Mouse (Mus musculus) ovary, postnatal 36 days (tissue): ENCODE results near the gene Cdh4.
A peak's percentile ranks its signal among the peaks of the same experiment; 100 is the strongest.

ENCODE experiments used
- DNase-seq: peaks from one replicate; pipeline ENCODE4 v3.0.0; 2022; ENCODE audit warnings: low spot score, mixed read lengths

The Cdh4 gene

DNA sequence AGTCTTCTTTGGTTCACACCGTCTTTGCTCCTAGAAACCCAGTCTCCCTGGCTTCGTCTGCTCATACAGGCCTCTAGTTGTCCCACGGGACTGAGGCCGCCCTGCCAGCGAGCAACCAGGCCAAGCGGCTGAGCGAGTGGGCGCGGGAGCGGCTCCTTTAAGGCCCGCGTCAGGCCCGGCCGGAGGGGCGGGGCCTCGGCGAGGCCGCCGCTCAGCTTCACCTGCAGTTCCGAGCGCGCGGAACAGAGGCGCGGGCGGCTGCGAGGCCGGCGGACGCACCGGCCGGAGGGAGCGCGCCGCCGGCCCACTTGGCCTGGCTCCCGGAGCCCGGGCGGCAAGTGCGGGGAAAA lies at the start of gene Cdh4:
Gene Cdh4 (plus strand): TSS at position 241 of the 350 bp plus-strand sequence.
- peak; percentile 66 for DNase-seq

DNA sequence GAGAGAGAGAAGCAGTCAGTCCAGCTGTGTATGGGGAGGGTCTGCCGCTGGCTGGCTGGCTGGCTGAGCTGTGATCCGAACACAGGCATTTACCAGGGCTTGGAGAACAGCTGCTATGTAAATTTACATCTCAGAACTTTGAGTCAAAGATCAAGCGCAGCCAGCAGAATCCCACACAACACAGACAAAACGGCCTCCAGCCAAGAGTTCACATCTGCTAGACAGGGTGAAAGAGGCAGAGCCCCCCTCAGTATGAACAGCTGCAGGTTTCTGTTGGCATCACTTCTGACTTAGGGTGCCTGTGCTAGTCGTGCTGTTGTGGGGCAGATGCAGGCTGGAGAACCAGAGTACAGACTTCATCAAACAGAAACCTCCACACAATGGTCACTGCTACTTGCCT lies 46.8 kb upstream of the Cdh4 start:
- no peak for DNase-seq

DNA sequence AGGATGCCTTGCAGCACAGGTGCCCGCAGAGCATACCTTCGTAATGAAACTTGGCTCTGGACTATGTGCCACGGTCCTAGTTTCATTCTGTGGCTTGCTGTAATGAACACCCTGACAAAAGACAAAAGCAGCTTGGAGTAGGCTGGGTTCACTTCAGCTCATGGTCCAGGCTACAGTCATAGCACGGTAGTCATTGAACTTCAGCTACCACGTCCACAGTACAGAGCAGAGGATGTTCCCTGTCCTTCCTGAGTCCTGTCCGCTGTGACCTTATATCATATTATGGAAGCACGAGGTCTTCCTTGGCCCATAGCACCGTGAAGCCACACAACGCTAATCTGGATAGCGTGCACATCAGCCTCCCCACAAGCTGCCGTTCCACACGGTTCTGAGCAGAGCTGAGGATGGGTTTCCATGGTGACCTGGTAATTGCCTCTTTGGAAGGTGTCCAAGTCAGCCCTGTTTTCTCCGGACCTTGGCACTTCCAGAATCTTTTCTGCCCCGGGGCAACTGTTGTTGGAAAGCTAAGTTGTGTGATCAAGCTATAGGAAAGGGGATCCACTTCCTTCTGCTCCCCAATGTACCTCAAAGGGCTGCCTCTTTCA lies 42.5 kb upstream of the Cdh4 start:
- no peak for DNase-seq

DNA sequence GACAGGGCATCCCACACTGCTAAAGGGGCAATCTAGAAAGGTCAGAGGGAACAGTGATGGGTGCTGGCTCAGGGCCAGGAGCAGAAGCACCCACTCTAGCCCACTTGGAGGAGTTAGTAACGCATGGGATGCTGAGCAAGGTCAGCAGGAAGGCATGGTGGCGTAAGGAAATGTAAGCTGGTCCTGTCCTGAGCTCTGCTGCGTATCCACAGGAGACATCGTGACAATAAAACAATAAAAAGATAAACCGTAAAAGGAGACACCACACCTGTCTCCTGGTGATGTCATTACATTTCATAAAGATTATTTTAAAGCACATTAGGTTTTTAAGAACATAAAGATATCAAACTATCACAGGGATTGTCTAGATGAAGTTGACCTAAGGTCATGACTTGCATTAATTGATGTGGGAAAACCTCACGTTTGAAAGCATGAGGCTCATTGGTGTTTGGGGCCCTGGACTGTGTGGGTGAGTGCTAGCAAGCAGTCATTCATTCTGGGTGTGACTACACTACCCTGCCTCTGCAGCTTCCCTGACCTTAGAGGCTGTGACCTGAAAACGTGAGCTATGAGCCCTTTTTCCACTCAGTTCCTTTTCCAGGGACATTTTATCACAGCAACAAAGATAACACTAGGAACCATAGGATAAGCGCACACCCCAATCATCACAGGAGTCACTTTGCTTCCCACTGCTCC lies 31.2 kb upstream of the Cdh4 start:
- DNase-seq, result no peak

DNA sequence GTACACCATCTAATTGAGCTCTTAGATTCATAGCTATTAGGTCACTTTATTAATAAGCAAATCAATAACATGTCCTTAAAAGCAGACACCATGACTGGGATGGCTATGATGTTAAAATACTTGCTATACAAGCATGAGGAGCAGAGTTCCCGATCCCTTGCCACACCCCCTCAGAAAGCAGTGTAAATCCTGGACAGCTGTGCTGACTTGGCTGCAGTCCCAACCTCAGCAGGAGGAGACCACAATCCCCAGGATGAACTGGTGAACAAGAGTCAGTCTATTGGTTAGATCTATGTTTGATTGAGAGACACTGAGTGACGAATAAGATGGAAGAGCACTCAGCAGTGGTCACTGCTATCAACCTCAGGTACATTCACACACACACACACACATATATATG lies 29.3 kb upstream of the Cdh4 start:
- DNase-seq, result no peak

DNA sequence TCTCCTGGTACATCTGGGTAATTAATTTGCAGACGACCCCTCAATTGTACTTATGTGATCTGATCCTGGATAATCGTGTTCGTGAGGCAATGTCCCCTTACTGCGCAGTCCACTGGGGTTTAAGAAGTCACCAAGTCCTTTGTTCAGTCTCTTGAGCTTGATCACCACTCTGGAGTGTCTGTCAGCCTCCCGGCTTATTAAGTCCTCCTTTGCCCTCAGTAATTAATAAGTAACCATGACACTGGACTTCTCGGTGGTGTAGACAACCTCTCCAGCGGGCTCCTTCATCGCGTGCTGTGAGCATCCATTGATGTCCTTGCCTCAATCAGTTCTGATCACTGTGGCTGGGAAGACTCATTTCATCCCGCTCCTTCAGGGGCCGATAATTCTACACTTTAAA lies 28.0 kb upstream of the Cdh4 start:
- no peak for DNase-seq

DNA sequence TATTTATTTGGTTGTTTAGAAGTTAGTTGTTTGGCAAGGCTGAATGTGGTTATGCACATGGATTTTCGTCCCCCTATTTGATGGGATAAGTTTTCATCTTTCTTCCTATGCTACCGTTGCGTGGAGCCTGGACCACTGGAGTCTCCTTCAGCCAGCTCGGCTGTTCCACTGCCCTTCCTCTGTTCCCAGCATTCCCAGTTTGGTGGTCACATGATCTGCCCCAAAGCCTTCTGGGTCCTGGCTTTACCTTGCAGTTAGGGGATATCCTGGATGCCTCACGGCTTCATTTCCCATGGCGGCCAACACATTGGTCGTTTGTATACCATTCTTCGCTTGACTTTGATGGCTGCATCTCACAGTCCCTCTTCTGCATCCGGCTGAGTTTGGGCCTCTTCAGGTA lies 27.5 kb upstream of the Cdh4 start:
- DNase-seq, result no peak

DNA sequence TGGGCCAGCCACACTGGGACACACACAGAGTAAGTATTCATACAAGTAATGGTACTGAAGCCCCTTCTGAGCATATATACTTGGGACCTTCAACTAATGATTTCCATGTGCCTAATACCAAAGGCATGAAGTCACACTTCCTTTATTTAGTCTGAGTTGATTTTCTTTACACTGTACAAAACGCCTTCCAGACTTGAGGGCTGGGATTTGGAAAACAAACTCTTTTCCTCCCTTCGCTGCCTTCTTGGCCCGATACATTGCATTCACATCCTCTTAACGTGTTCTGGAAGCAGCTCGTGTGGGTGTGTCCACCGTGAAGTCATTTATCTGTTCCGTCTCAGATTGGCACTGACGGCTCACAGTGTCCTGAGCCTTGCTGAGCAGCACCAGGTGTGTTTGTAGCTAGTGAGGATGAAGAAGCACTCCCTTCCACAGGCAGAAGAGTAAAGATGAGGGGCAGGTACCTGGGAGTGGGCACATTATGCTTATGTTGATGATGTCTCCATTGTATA lies 26.3 kb upstream of the Cdh4 start:
- no peak for DNase-seq

DNA sequence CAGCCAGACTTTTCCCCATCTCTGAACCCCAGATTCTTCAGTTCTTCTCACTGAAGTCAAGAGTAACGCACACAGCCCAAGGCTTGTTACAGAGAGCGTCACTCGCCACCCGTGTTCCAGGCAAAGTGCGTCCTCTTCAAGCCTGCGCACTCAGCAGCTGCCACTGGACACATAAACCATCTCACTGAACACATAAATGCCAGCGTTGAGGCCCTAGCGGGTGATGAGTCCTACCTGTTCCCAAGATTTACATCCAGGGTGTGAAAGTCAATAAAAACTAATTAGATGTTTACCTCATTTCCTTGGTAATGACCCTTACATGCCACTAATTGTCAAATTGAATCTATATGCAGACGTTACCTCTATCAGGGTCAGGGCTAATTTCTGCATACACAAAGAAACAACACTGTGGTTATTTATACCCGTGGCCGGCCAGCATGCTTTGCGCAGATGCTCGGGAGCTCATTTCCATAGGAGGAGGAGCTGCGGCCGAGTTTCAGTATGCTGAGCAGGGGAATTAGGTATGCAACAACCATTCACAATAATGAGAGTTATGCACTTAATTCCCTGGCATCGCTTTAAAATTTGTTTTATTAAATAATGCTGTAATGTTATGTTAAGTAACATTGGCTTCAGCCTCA lies 25.5 kb upstream of the Cdh4 start:
- DNase-seq, result no peak

DNA sequence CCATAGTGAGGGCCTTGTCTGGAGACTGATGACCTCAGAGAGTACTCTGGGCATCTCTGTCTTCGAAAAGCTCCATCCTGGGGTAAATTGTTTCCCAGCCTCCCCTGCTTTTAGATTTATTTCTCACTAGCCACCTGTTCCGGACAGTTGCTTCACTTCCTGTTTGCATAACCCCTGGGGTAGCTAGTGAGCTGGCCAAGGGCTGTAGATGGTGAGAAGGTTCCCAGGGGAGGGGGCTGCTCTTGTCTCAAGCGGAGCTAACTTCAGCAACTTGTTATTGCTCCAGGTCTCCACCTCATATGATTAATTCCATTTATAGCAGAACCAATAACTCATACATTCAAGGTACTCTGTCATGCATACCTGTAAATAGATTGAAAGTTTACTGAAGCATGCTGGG lies 16.6 kb upstream of the Cdh4 start:
- DNase-seq, result no peak

DNA sequence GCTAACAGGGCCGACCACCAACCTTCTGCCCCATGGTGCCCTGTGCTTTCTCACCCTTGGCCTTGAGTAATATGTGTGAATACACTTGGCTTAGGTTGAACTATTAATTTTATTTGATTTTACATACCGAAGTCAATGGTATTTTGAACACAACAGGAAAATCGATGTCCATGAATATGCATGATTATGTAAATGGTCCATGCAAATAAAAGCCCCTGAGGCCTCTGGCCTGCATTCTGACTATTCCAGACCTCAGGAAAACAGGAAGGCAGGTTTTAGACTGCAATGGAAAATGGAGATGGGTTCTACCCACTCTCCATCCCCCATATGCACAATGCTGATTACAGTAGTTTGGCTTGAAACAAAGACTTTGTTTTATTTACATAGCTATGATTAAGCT lies 13.3 kb upstream of the Cdh4 start:
- DNase-seq, result no peak

DNA sequence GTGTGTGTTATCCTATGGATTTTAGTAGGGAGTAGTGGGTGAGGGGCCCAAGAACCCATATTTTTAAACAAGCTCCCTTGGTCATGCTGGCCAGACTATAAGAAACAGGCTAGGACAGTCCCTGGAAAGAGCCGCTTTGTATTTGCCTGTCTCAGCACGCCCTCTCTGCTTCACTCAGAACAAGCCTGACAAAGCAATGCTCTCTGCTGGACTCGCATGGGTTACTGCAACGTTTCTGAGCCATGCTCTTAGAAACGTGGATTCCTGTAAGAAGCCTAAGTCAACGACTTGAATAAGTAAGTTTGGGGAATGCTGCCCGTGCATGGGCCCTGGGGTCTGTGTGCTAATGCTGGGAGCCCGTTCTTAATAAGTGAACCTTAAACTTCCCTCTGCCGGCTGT lies 2.1 kb upstream of the Cdh4 start:
- no peak for DNase-seq

DNA sequence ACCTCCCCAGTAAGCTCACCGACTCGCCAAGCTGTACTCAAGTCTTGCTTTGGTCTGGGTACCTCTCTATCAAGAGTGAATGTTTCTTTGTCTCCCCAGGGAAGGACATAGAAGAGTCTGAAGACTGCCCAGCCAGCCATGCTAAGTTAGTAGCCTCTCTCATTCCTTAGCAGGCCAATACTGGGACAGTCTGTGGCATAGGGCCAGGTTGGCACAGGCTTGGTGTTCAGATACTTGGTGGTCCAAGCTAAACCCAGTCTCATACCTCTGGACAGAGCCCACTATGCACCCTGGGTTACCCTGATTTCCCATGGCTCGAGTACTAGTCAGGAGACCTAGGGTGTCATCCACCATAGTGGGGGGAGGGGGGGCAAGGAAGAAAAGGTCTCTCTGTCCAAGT lies 1.1 kb upstream of the Cdh4 start:
- DNase-seq, result no peak

DNA sequence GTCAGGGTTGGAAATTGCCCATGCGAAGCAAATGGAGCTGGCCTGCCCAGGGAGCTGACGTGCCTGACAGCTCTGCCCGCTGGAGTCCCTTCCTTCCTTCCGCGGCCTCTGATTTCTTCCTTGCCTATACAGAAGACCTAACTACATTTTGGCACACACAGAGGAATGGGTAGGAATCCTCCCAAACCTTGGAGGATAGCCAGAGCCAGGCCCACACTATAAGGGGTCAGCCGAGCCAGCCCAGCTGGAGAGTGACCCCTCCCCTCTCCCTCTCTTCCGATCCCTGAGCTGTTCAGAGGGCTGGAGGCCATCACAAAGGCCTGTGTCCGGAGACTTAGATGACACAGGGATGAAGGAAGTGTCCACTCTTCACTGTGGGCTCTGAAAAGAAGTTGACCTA lies 514 bp upstream of the Cdh4 start:
- no peak for DNase-seq

DNA sequence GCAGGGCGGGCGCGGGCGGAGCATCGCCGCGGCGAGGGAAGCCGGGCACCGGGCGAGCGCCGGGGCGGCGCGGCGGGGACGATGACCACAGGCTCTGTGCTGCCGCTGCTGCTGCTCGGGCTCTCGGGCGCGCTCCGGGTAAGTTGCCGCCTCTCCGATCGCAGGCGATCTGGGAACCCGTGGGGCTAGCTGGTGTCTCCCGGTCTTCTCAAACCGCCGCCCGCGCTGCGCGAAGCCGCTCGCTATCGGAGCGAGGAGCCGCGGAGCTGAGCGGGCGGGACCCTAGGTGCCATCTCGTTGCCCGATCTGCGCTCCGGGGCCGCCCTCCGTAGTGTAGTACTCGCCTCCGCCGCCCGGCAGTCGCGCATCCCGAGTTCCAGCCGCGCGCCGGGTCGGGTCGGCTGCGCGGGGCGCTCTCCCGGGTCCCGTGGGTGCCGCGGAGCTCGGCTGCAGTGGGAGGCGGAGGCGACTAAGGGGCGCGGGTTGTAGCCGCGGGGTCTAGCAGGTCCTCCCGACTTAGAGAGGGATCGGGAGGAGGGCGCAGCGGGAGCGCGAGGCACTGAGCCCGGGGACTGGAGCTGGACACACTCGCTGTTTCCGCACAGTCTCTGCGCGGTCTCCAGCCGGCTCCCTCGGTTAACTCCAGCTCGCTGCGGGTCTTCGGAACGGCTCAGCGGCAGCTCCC lies 452 bp downstream of the Cdh4 start:
- DNase-seq, result no peak

DNA sequence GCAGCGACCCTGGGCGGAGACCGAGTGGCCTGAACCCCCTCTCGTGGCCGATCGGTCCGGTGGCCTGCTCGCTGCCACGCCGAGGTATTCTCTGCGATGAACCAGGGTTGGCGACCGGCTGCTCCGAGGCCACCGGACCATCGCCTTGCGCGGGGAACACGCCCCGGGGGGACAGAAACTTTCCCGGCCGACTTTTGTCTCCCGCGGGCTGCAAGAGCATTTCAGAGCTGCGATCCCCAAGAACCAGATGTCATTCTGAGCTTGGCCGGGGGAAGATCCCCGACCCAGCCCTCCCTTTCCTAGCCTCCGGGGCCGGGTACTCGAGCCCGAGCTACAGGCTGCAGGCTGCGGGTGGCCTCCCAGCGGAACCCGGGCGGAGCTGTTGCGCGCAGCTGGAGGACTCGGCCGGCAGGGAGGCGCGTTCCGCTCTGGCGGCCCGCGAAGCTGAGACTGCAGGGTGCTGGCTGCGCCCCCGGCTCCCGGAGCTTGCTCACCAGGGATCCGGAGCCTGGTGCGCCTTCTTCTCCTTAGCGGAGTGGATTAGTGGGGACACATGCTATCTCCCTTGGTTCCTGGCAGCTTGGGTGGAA lies 1.1 kb downstream of the Cdh4 start:
- peak; percentile 24 for DNase-seq

DNA sequence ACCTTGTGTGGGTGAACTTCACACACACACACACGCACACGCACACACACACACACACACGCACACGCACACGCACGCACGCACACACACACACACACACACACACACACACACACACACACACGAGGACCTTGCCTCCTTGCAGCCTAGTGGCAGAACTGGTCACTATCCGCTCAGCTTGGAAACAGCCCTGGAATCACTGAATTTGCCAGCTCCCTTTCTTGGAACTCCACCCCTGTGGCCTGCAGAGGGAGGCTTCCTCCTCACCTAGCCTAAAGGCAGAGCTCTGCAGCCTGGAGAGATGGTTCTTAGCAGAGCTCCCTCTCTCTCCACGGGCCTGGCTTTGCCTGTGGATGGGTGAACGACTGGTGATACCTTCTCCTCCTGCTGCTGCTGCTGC lies 1.7 kb downstream of the Cdh4 start:
- no peak for DNase-seq

DNA sequence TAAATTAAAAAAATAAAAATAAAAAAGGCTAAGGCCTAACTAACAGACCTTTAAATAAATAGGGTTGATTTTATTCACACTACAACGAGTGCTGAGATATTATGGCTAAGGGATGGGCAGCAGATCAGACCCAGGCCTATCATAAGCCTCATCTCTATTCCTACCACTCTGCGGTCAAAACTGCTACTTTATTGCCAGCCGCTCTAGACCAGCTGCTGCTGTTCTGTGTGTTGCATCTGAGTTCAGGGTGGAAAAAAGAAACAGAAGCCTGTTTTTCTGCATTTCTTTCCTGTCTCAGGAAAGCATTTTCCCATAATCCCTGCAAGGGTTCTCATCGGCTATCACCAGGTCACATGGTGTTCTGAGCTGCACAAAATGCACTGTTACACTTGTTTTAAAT lies 6.0 kb downstream of the Cdh4 start:
- no peak for DNase-seq

DNA sequence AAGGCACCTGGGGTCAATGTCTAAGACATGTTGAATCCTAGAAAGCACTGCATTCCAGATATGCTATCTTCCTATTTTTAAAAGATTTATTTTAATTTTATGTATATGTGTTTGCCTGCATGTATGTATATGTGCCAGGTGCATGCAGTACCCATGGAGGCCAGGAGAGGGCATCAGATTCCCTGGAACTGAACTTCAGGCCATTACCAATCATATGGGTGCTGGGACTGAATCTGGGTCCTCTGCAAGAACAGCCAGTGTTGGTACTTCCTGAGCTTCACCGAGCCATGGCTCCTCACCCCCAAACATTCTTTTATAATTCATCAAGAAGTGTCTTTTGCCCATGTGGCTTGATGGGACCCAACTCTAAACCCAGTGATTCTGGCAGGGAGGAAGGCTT lies 6.8 kb downstream of the Cdh4 start:
- no peak for DNase-seq

DNA sequence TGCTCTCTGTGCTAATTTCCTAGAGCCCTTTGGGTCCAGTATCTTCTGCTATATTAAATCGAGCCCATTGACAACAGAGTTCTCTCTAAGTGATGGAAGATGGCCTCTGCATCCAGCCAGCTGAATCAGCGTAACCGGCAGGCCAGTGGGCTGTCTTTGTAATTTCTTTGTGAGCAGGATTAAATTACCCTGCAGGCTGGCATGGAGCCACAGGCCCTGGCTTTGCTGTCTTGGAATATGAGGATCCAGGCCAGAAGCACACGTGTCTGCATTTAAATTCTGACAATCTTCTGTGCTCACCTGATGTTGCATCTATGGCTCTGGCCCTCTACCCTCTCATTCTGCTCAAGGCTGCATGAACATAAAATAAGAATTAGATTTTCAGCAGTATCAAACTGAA lies 17.0 kb downstream of the Cdh4 start:
- no peak for DNase-seq

DNA sequence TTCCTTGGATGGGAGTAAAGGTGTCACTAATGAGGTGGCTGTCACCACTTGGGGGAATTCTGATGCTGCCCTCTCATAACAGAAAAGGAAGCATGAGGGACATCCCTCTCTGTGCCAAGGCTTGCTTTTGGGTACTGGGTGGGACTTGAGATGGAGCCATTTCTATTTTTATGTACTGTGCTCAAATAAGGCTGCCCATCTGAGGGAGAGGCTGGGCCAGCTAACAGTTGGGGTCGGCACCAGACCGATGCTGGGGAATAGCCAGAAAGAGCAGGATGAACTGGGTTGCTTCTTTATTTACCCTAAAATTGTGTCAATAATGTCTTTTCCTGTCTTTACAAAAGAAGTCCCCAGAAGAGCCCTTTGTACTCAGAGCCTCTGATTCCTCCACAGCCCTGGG lies 17.4 kb downstream of the Cdh4 start:
- no peak for DNase-seq

DNA sequence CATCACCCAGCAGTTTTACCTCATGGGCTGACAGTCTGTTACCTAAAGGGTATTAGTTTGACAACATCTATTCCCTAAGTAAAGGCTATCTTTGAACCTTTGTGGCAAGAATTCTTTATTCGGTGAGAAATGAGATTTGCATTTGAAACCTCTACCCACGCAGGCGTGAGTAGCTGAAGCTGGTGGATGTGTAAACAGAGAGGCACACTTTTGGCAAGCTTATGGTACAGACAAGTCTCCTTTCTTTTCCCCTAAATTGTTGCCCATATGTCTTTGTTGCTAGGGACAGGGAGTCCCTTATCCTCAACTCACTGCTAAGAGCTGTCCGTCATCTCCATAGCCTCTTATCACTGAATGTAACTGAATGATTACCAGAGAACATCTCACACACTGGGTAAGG lies 21.3 kb downstream of the Cdh4 start:
- DNase-seq, result no peak
